Mouse (Mus musculus) heart, adult 8-10 months (tissue): Measurements from ENCODE around the gene Nkx1-1. TPM values are rescaled to one million over a fixed set of nuclear protein-coding genes. Genes with fewer than 3 reads are reported as not detected.

Experiments used
- DNase-seq: peaks from one replicate; pipeline ENCODE4 v3.0.0; 2022; ENCODE audit warnings: low spot score
- total RNA-seq, 4 experiments: library from RNA; stranded (reverse); gene quantifications; 2 replicates each; pipeline ENCODE4 v1.2.4; 2022

The Nkx1-1 gene
- not detected for total RNA-seq

GRCm38 (mm10) chr5:33433201-33434138 lies at the start of gene Nkx1-1:
Gene Nkx1-1 (minus strand): TSS chr5:33433976.
- DNase-seq = no peak

- DNase-seq = no peak
These were observed 47.5 kb upstream of the Nkx1-1 start for GRCm38 (mm10) chr5:33481318-33481685.

- no peak for DNase-seq
These were observed 47.0 kb upstream of the Nkx1-1 start for GRCm38 (mm10) chr5:33480582-33481317.

- DNase-seq = no peak
These were observed 31.7 kb upstream of the Nkx1-1 start for GRCm38 (mm10) chr5:33465464-33465863.

- DNase-seq = no peak
These were observed 30.6 kb upstream of the Nkx1-1 start for GRCm38 (mm10) chr5:33464390-33464789.

- no peak for DNase-seq
These were observed 25.3 kb upstream of the Nkx1-1 start for GRCm38 (mm10) chr5:33459111-33459510.

- DNase-seq = no peak
These were observed 24.4 kb upstream of the Nkx1-1 start for GRCm38 (mm10) chr5:33458132-33458622.

- no peak for DNase-seq
These were observed 22.0 kb upstream of the Nkx1-1 start for GRCm38 (mm10) chr5:33455737-33456136.

GRCm38 (mm10) chr5:33443794-33444193 lies 10.0 kb upstream of the Nkx1-1 start:
- no peak for DNase-seq

GRCm38 (mm10) chr5:33442927-33443710 lies 9.3 kb upstream of the Nkx1-1 start:
- DNase-seq = no peak

GRCm38 (mm10) chr5:33438214-33438613 lies 4.4 kb upstream of the Nkx1-1 start:
- peak; percentile 68 for DNase-seq

- DNase-seq = no peak
These were observed 2.2 kb upstream of the Nkx1-1 start for GRCm38 (mm10) chr5:33435941-33436340.

- no peak for DNase-seq
These were observed 1.4 kb upstream of the Nkx1-1 start for GRCm38 (mm10) chr5:33435151-33435550.

GRCm38 (mm10) chr5:33434141-33434780 lies 485 bp upstream of the Nkx1-1 start:
- DNase-seq = no peak

GRCm38 (mm10) chr5:33432057-33432935 lies 1.5 kb downstream of the Nkx1-1 start:
- no peak for DNase-seq

GRCm38 (mm10) chr5:33431173-33432005 lies 2.4 kb downstream of the Nkx1-1 start:
- DNase-seq = no peak

- no peak for DNase-seq
These were observed 3.1 kb downstream of the Nkx1-1 start for GRCm38 (mm10) chr5:33430511-33431172.

- DNase-seq = no peak
These were observed 3.7 kb downstream of the Nkx1-1 start for GRCm38 (mm10) chr5:33430106-33430505.

- no peak for DNase-seq
These were observed 6.3 kb downstream of the Nkx1-1 start for GRCm38 (mm10) chr5:33427461-33427860.
